Mouse (Mus musculus) liver, embryonic 16.5 days (tissue): ENCODE data around the gene Tbc1d23. TPM values are rescaled to one million over a fixed set of nuclear protein-coding genes. Genes with fewer than 3 reads are reported as not detected.
A peak's percentile ranks its signal among the peaks of the same experiment; 100 is the strongest.

ENCODE experiments used
- ATAC-seq: fragments of 200-750 bp; cut with Nextera tagmentation; 2 replicates; pipeline ENCODE4 v1.8.0; 2017; ENCODE audit warnings: low read depth, mild to moderate bottlenecking, moderate number of reproducible peaks, moderate library complexity
- H3K27ac ChIP-seq: fragments of 300-500 bp; sonication (generic); 2 replicates; pipeline ENCODE4 v1.5.1; 2014; ENCODE audit warnings: mild to moderate bottlenecking, low read length
- H3K27me3 ChIP-seq: fragments of 300-500 bp; sonication (generic); 2 replicates; pipeline ENCODE4 v1.6.1; 2014; ENCODE audit warnings: low read depth, low read length, mixed read lengths; ENCODE audit not compliant: control insufficient read depth, insufficient read depth
- H3K36me3 ChIP-seq: fragments of 300-500 bp; sonication (generic); 2 replicates; pipeline ENCODE4 v1.6.1; 2014; ENCODE audit warnings: mild to moderate bottlenecking; ENCODE audit not compliant: control insufficient read depth, insufficient read depth
- H3K4me1 ChIP-seq: fragments of 300-500 bp; sonication (generic); 2 replicates; pipeline ENCODE4 v1.6.1; 2014; ENCODE audit warnings: low read depth, low read length, mixed read lengths; ENCODE audit not compliant: control insufficient read depth
- H3K4me2 ChIP-seq: fragments of 300-500 bp; sonication (generic); 2 replicates; pipeline ENCODE4 v1.6.1; 2014; ENCODE audit warnings: low read depth, low read length, mixed read lengths
- H3K4me3 ChIP-seq: fragments of 300-500 bp; sonication (generic); 2 replicates; pipeline ENCODE4 v1.5.1; 2014; ENCODE audit warnings: low read depth, mild to moderate bottlenecking, low read length
- H3K9ac ChIP-seq: fragments of 300-500 bp; sonication (generic); 2 replicates; pipeline ENCODE4 v1.6.1; 2014; ENCODE audit warnings: low read depth, low read length
- H3K9me3 ChIP-seq: fragments of 300-500 bp; sonication (generic); replicated peaks from 2 replicates; pipeline ENCODE4 v1.6.1; 2016; ENCODE audit warnings: low read length; ENCODE audit not compliant: control insufficient read depth
- WGBS: fragments of 180-500 bp; shearing (Covaris S2); extraction: QIAGEN DNeasy Blood & Tissue Kit; methylation state at CpG from one replicate; pipeline ENCODE4 v1.1.7; 2014; ENCODE audit not compliant: insufficient replicate concordance; 5-methylcytosine and 5-hydroxymethylcytosine counted together
- polyA plus RNA-seq: library from polyadenylated mRNA; unstranded; fragments of >200 nt; fragmentation: Nextera tagmentation; extraction: Ambion mirVana; gene quantifications from 2 replicates; pipeline ENCODE4 v1.2.1, GENCODE M21; 2015

The Tbc1d23 gene
- polyA plus RNA-seq, 1 experiment from 2014 or later, result 5.8 TPM

DNA sequence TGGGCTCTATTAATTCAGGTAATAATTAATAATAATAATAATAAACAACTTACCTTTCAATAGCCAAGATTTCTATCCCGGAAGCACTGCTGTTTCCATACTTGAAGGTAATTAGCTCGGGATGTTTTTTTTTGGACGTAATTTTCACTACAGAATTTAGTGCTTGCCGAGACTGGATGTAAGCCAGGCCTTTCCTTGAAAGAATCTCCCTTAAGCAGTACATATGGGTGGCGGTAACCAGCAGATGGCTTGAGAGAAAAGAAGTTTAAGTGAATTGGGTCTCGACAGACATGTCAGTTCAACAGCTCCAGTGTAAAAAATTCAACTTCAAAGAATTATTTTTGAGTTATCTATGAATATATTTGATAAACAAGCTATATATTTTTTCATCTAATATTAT is 59.7 kb downstream of the Tbc1d23 start:
- no peak for ATAC-seq
- no peaks in the 10 kb centered on the region for H3K27me3 ChIP-seq
- no peaks in the 10 kb centered on the region for H3K36me3 ChIP-seq
- peaks cover 5% of the 10 kb centered on the region for H3K4me1 ChIP-seq
- WGBS, result 80% methylated on average over 6 of the region's 6 CpGs
- no peak overlapping the region for H3K4me3 ChIP-seq
- H3K4me2 ChIP-seq, result no peak overlapping the region
- no peak overlapping the region for H3K27ac ChIP-seq
- H3K9me3 ChIP-seq, result no peaks in the 10 kb centered on the region
- no peak overlapping the region for H3K9ac ChIP-seq

DNA sequence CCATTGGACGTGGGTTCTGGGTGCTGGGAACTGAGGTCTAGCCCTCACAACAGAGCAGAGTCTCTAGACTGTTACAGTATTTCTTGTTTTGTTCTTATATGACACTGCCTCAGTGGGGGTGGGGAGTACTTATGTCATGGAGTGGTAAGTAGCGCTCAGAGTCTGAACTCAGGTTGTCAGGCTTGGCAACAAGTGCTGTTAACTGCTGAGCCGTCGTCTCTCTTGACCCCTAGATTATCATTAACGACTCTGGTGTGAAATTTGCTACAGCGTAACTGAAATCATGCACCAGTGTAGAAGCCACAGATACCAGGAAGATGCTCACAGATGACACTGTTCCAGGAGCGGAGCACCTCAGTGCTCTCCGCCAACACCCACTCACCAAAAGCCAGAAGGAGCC is 60.1 kb downstream of the Tbc1d23 start:
- H3K4me2 ChIP-seq, result no peak overlapping the region
- H3K27ac ChIP-seq, result no peak overlapping the region
- H3K9me3 ChIP-seq, result no peaks in the 10 kb centered on the region
- no peaks in the 10 kb centered on the region for H3K36me3 ChIP-seq
- WGBS, result 81% methylated on average over 8 of the region's 8 CpGs
- peaks cover 9% of the 10 kb centered on the region for H3K4me1 ChIP-seq
- no peak for ATAC-seq
- H3K4me3 ChIP-seq, result no peak overlapping the region
- no peaks in the 10 kb centered on the region for H3K27me3 ChIP-seq
- no peak overlapping the region for H3K9ac ChIP-seq

DNA sequence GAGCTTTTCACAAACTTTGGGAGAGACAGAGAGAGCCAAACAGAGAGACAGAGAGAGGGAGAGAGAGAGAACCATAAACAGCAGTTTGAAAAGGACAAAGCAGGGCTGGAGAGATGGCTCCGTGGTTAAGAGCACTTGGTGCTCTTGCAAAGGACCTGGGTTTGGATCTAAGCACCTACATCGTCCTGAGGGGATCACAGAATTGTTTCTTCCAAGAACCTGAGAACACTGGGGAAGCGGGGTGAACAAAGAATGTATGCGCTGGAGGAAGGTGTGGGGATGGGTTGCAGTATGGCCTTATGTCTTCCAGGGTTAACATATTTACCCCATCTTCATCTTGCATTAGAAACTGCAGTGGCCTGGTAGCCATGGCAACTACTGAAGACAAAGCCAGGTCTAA is 63.1 kb downstream of the Tbc1d23 start:
- Histone ChIP-seq H3K27me3 (no peaks in the 10 kb centered on the region), H3K9ac (no peak overlapping the region), H3K4me2 (no peak overlapping the region), H3K4me1 (peaks cover 14% of the 10 kb centered on the region), H3K9me3 (no peaks in the 10 kb centered on the region), H3K4me3 (no peak overlapping the region), H3K27ac (no peak overlapping the region), H3K36me3 (no peaks in the 10 kb centered on the region; the same call in 1 of the 2 replicates)
- 73% methylated on average over 4 of the region's 4 CpGs for WGBS
- no peak for ATAC-seq

- no peak for ATAC-seq
- Histone ChIP-seq H3K27me3 (no peaks in the 10 kb centered on the region), H3K27ac (peak overlapping the region; percentile 35; the same call in 1 of the 2 replicates), H3K9ac (peak overlapping the region; percentile 21; the same call in 1 of the 2 replicates), H3K36me3 (no peaks in the 10 kb centered on the region; the same call in 1 of the 2 replicates), H3K9me3 (no peaks in the 10 kb centered on the region), H3K4me2 (peak overlapping the region; percentile 92), H3K4me3 (peak overlapping the region; percentile 84), H3K4me1 (peaks cover 14% of the 10 kb centered on the region)
- WGBS, result 21% methylated on average over 5 of the region's 5 CpGs
Measured at GRCm38 (mm10) chr16:57167514-57167912, 63.8 kb downstream of the Tbc1d23 start.

- H3K4me2 ChIP-seq, result peak within 1 kb of the TSS; percentile 92
- peak within 1 kb of the TSS; percentile 80 for H3K9ac ChIP-seq
- H3K4me3 ChIP-seq, result peak within 1 kb of the TSS; percentile 84
- H3K4me1 ChIP-seq, result peaks cover 14% of the 10 kb centered on the region
- under 1% methylated on average over 58 of the region's 58 CpGs for WGBS
- ATAC-seq, result peak; percentile 95
- no peaks in the 10 kb centered on the region for H3K27me3 ChIP-seq
- no peaks in the 10 kb centered on the region; the same call in 1 of the 2 replicates for H3K36me3 ChIP-seq
- no peaks in the 10 kb centered on the region for H3K9me3 ChIP-seq
- H3K27ac ChIP-seq, result peak within 1 kb of the TSS; percentile 86
Measured at GRCm38 (mm10) chr16:57166611-57167513, 64.4 kb downstream of the Tbc1d23 start, which contains the start of gene Nit2. Nit2 (minus strand) TSS chr16:57167341.

DNA sequence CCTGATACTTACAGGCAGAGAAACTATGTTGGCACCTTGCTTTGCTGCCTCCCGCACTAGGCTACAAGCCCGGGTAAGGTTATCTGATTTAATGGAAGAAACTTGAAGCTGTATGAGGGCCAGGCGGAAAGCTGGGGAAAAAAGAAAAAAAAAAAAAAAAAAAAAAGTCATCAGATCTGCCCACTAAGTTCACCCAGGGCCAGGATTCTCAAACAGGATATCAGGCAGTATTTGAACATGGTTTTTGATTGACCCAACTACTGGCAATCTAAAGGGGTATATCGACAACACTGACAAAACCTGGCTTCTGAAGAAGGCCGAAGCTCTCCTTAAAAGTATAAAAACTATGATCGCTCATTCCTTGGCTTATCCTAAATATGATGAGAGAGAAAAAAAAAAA is 65.2 kb downstream of the Tbc1d23 start:
- peak overlapping the region; percentile 92 for H3K4me2 ChIP-seq
- peak overlapping the region; percentile 84; the same call in 1 of the 2 replicates for H3K4me3 ChIP-seq
- H3K27ac ChIP-seq, result no peak overlapping the region; the same call in 1 of the 2 replicates
- no peak for ATAC-seq
- peaks cover 14% of the 10 kb centered on the region for H3K4me1 ChIP-seq
- WGBS, result 63% methylated on average over 6 of the region's 6 CpGs
- H3K36me3 ChIP-seq, result no peaks in the 10 kb centered on the region; the same call in 1 of the 2 replicates
- no peaks in the 10 kb centered on the region for H3K27me3 ChIP-seq
- H3K9me3 ChIP-seq, result no peaks in the 10 kb centered on the region
- peak overlapping the region; percentile 80 for H3K9ac ChIP-seq

GRCm38 (mm10) chr16:57165157-57165556 is 66.1 kb downstream of the Tbc1d23 start:
- Histone ChIP-seq H3K27me3 (no peaks in the 10 kb centered on the region), H3K36me3 (peaks cover 4% of the 10 kb centered on the region; the same call in 1 of the 2 replicates), H3K4me2 (no peak overlapping the region), H3K9ac (no peak overlapping the region), H3K4me1 (peaks cover 14% of the 10 kb centered on the region), H3K4me3 (no peak overlapping the region), H3K27ac (no peak overlapping the region), H3K9me3 (no peaks in the 10 kb centered on the region)
- WGBS, result 83% methylated on average over 5 of the region's 5 CpGs
- no peak for ATAC-seq

DNA sequence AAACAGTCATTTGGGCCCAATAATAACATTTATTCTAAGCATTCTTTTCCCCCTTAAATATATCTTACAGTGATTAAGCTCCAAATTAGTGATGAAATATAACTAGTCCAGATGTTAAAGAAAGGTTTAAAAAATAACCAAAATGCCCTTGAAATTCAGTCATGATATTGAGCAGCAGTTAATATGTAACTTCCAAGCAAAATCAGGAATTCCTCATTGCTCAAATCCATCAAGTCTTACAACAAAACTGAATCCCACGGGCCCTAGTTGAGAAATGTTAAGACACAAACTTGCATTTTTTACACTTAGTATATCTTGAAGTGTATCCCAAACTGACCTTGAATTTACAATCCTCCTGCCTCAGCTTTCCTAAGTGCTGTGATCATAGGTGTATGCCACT is 67.6 kb downstream of the Tbc1d23 start:
- H3K27me3 ChIP-seq, result no peaks in the 10 kb centered on the region
- ATAC-seq, result no peak
- H3K27ac ChIP-seq, result no peak overlapping the region
- no peak overlapping the region for H3K4me3 ChIP-seq
- 64% methylated on average over 1 of the region's 1 CpGs for WGBS
- H3K4me2 ChIP-seq, result no peak overlapping the region
- peaks cover 9% of the 10 kb centered on the region for H3K36me3 ChIP-seq
- no peaks in the 10 kb centered on the region for H3K9me3 ChIP-seq
- H3K4me1 ChIP-seq, result peaks cover 14% of the 10 kb centered on the region
- H3K9ac ChIP-seq, result no peak overlapping the region

DNA sequence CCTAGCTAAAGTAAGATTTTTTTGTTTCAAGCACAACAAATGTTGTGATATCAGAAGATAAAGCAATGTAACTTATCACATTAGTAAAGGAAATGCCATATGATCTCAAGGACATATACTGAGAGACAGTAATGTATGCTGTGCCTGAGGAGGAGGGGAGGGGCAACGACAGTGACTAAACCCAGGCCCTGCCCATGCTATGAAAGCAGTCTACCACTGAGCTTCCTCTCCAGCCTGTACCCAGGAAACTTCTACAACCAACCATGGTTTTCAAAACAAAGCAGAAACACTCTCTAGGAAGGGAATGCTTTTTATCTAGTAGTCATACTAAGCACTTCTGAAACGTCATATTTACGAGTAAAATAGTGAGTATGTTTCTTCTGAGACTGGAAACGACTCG is 68.5 kb downstream of the Tbc1d23 start:
- Histone ChIP-seq H3K36me3 (peaks cover 11% of the 10 kb centered on the region), H3K9me3 (no peaks in the 10 kb centered on the region), H3K4me2 (no peak overlapping the region), H3K27ac (no peak overlapping the region), H3K9ac (no peak overlapping the region), H3K4me1 (peaks cover 14% of the 10 kb centered on the region), H3K27me3 (no peaks in the 10 kb centered on the region), H3K4me3 (no peak overlapping the region)
- 68% methylated on average over 5 of the region's 5 CpGs for WGBS
- no peak for ATAC-seq
